Mouse (Mus musculus) megakaryocyte, adult 5-6 weeks (primary cell): ENCODE measurements at regions not wholly inside any gene's neighbourhood (a gene's known extent, or its start where the extent isn't known, plus 50 kb on each side); places are given as distances from the start of the nearest gene placed in this dataset.

Experiments
- ATAC-seq: 2 replicates; pipeline ENCODE4 v1.8.0; 2016; ENCODE audit warnings: mild to moderate bottlenecking, inconsistent platforms; ENCODE audit not compliant: poor library complexity, severe bottlenecking

GRCm38 (mm10) chr2:172768756-172769155, 171.4 kb downstream of the Bmp7 start:
- ATAC-seq, result no peak

GRCm38 (mm10) chr2:172770061-172770460, 170.1 kb downstream of the Bmp7 start:
- no peak for ATAC-seq

- ATAC-seq, result no peak
Observed at GRCm38 (mm10) chr2:172770606-172771005, 169.5 kb downstream of the Bmp7 start.

- ATAC-seq, result no peak
Observed at GRCm38 (mm10) chr2:172773176-172773575, 166.9 kb downstream of the Bmp7 start.

- ATAC-seq, result no peak
Observed at GRCm38 (mm10) chr2:172776485-172776884, 163.6 kb downstream of the Bmp7 start.

- ATAC-seq, result no peak
Observed at GRCm38 (mm10) chr2:172777774-172778173, 162.3 kb downstream of the Bmp7 start.

GRCm38 (mm10) chr2:172779096-172779495, 161.0 kb downstream of the Bmp7 start:
- ATAC-seq, result no peak

- ATAC-seq, result no peak
Observed at GRCm38 (mm10) chr2:172782686-172783085, 157.4 kb downstream of the Bmp7 start.

GRCm38 (mm10) chr2:172786297-172786696, 153.8 kb downstream of the Bmp7 start:
- ATAC-seq, result no peak

GRCm38 (mm10) chr2:172787203-172787944, 152.7 kb downstream of the Bmp7 start:
- no peak for ATAC-seq

GRCm38 (mm10) chr2:172789260-172789659, 150.9 kb downstream of the Bmp7 start:
- ATAC-seq, result no peak

GRCm38 (mm10) chr2:172792555-172792954, 147.6 kb downstream of the Bmp7 start:
- ATAC-seq, result no peak

- ATAC-seq, result no peak
Observed at GRCm38 (mm10) chr2:172793991-172794390, 146.1 kb downstream of the Bmp7 start.

GRCm38 (mm10) chr2:172794771-172795170, 145.3 kb downstream of the Bmp7 start:
- ATAC-seq, result no peak

- ATAC-seq, result no peak
Observed at GRCm38 (mm10) chr2:172796104-172796503, 144.0 kb downstream of the Bmp7 start.

GRCm38 (mm10) chr2:172796955-172797354, 143.2 kb downstream of the Bmp7 start:
- ATAC-seq, result no peak

- ATAC-seq, result no peak
Observed at GRCm38 (mm10) chr2:172799951-172800350, 140.2 kb downstream of the Bmp7 start.

- no peak for ATAC-seq
Observed at GRCm38 (mm10) chr2:172800801-172801200, 139.3 kb downstream of the Bmp7 start.

GRCm38 (mm10) chr2:172801804-172802203, 138.3 kb downstream of the Bmp7 start:
- ATAC-seq, result no peak

- no peak for ATAC-seq
Observed at GRCm38 (mm10) chr2:172807446-172807845, 132.7 kb downstream of the Bmp7 start.

- no peak for ATAC-seq
Observed at GRCm38 (mm10) chr2:172809306-172809705, 130.8 kb downstream of the Bmp7 start.

- no peak for ATAC-seq
Observed at GRCm38 (mm10) chr2:172813319-172813718, 126.8 kb downstream of the Bmp7 start.

GRCm38 (mm10) chr2:172813906-172814305, 126.2 kb downstream of the Bmp7 start:
- ATAC-seq, result no peak
